Mouse (Mus musculus): ENCODE measurements around the gene Asic1. TPM values are rescaled to one million over a fixed set of nuclear protein-coding genes. Genes with fewer than 3 reads are reported as not detected.

The Asic1 gene
- polyA plus RNA-seq, 1 experiment from 2014 or later = 3.9 TPM

DNA sequence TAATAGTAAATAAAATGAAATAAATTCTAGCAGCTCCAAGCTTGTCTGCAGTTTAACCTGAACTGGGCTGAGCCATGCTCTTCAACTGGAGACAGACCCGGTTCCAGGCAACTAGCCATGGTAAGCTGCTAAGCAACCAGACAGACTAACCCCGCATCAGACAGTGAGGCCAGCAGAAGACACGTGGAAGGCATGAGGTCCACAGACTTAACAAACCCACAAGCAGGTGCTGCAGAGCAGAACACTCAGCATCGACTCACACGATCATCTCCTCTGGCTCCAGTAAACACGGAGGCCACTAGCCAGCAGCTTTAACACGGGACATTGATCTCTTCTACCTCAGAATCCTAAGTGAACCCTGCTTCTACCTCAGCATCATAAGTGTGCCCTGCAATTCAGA lies 25.4 kb upstream of the Asic1 start:
- Histone ChIP-seq H3K27me3 (ENCODE audit: control insufficient read depth, insufficient read depth, low read length) (no peaks in the 10 kb centered on the region), H3K36me3 (ENCODE audit: control insufficient read depth, insufficient read depth, low read length) (0 out of 2 replicates have a peak, but pooled peaks cover 2% of the 10 kb centered on the region), H3K9ac (ENCODE audit: low read length) (no peak overlapping the region), H3K4me2 (ENCODE audit: low read depth, low read length, severe bottlenecking) (no peak overlapping the region), H3K9me3 (ENCODE audit: control insufficient read depth, low read length) (no peaks in the 10 kb centered on the region), H3K4me1 (replicated peaks; ENCODE audit: control insufficient read depth, insufficient read depth, low read length) (peaks cover 11% of the 10 kb centered on the region), H3K4me3 (ENCODE audit: low read depth, low read length) (no peak overlapping the region), H3K27ac (ENCODE audit: low read depth, low read length) (no peak overlapping the region)
- ATAC-seq (replicated peaks; ENCODE audit: low FRiP score) (no peak), DNase-seq (ENCODE audit: low spot score) (no peak)
- 80% methylated on average over 7 of the region's 7 CpGs for WGBS

DNA sequence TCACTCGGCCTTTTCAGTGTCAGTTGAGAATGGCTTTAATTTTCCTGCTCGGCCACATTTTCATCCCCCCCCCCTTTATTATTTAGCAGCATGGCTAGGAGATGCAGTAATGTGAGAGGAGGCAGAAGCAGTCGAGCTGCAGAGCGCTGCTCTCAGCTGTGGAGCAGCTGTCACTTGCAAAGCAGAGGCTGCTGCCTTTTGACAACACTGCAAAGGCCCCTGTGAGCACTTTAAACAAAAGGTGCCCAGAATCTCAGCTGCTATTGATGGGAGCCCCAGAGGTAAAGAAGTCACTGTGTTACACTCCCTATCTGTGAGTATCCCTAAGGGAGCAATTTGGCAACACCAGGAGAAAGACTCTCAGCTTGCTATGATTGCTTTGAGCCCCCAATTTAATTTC lies 21.8 kb upstream of the Asic1 start:
- H3K27me3 ChIP-seq (ENCODE audit: control insufficient read depth, insufficient read depth, low read length) = peaks cover under 1% of the 10 kb centered on the region; the same call in 1 of the 2 replicates
- H3K4me3 ChIP-seq (ENCODE audit: low read depth, low read length) = no peak overlapping the region
- peaks cover 18% of the 10 kb centered on the region for H3K4me1 ChIP-seq (replicated peaks; ENCODE audit: control insufficient read depth, insufficient read depth, low read length)
- peak overlapping the region; percentile 62 for H3K27ac ChIP-seq (ENCODE audit: low read depth, low read length)
- ATAC-seq (replicated peaks; ENCODE audit: low FRiP score) = no peak
- no peak overlapping the region for H3K4me2 ChIP-seq (ENCODE audit: low read depth, low read length, severe bottlenecking)
- DNase-seq (ENCODE audit: low spot score) = no peak
- peak overlapping the region; percentile 5; the same call in 1 of the 2 replicates for H3K9ac ChIP-seq (ENCODE audit: low read length)
- no peaks in the 10 kb centered on the region for H3K9me3 ChIP-seq (ENCODE audit: control insufficient read depth, low read length)
- 36% methylated on average over 4 of the region's 4 CpGs for WGBS
- no peaks in the 10 kb centered on the region for H3K36me3 ChIP-seq (ENCODE audit: control insufficient read depth, insufficient read depth, low read length)

DNA sequence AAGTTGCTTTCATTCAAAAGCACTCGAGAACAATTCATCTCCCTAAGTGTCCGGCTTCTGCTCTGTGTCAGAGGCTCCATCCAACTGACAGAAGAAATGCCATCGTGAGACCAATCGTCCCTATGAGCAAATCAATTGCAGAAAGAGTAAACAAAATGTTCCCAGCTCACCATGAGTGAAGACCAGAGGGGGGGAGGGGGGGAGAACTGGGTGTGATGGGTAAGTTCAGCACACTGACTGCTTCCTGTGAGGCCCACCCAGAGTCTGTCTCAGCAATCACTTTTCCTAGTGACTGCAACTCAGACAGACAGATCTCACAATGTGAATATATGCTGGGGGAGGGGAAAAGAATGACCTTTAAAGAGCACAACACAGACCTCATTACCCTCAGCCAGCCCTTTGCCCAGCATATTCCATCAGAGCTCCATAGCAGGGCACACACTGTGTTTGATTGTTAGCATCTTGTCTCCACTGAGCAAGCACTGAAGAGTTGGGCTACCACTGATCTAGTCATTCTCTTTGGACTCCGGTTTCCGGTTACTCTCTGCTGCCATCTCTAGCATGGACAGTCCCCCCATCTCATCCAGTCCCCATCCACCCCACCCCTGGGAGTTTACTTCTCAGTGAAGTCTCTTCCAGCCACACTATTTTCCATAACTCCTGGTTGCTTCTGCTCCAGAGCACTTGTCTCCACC lies 21.0 kb upstream of the Asic1 start:
- H3K4me3 ChIP-seq (ENCODE audit: low read depth, low read length) = peak overlapping the region; percentile 89
- peaks cover 25% of the 10 kb centered on the region for H3K4me1 ChIP-seq (replicated peaks; ENCODE audit: control insufficient read depth, insufficient read depth, low read length)
- peak overlapping the region; percentile 73 for H3K4me2 ChIP-seq (ENCODE audit: low read depth, low read length, severe bottlenecking)
- no peaks in the 10 kb centered on the region for H3K36me3 ChIP-seq (ENCODE audit: control insufficient read depth, insufficient read depth, low read length)
- H3K27me3 ChIP-seq (ENCODE audit: control insufficient read depth, insufficient read depth, low read length) = peaks cover 9% of the 10 kb centered on the region
- DNase-seq (ENCODE audit: low spot score) (no peak), ATAC-seq (replicated peaks; ENCODE audit: low FRiP score) (no peak)
- peak overlapping the region; percentile 41; the same call in 1 of the 2 replicates for H3K9ac ChIP-seq (ENCODE audit: low read length)
- no peaks in the 10 kb centered on the region for H3K9me3 ChIP-seq (ENCODE audit: control insufficient read depth, low read length)
- WGBS = 50% methylated on average over 6 of the region's 6 CpGs
- H3K27ac ChIP-seq (ENCODE audit: low read depth, low read length) = no peak overlapping the region

DNA sequence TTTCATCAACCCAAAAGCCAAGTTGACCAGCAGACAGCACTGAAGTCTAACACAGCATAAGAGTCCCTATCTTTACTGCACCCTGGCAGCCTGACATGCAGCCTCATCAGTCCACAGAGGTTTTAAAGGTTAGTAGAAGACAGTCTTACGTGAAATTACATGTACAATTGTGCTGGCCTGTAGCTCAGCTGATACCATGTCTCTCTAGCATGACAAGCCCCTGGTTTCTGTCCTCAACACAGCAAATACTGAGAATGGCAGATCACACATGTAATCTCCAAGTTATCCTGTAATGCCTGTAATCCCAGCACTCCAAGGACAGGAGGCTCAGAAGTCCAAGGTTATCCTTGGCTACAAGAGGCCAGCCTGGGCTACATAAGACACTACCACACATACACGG lies 19.9 kb upstream of the Asic1 start:
- ATAC-seq (replicated peaks; ENCODE audit: low FRiP score) (no peak), DNase-seq (ENCODE audit: low spot score) (no peak)
- H3K4me1 ChIP-seq (replicated peaks; ENCODE audit: control insufficient read depth, insufficient read depth, low read length) = peaks cover 24% of the 10 kb centered on the region
- 65% methylated on average over 2 of the region's 2 CpGs for WGBS
- H3K9me3 ChIP-seq (ENCODE audit: control insufficient read depth, low read length) = no peaks in the 10 kb centered on the region
- no peak overlapping the region for H3K27ac ChIP-seq (ENCODE audit: low read depth, low read length)
- H3K36me3 ChIP-seq (ENCODE audit: control insufficient read depth, insufficient read depth, low read length) = no peaks in the 10 kb centered on the region
- peaks cover 19% of the 10 kb centered on the region for H3K27me3 ChIP-seq (ENCODE audit: control insufficient read depth, insufficient read depth, low read length)
- peak overlapping the region; percentile 89 for H3K4me3 ChIP-seq (ENCODE audit: low read depth, low read length)
- H3K9ac ChIP-seq (ENCODE audit: low read length) = peak overlapping the region; percentile 92
- H3K4me2 ChIP-seq (ENCODE audit: low read depth, low read length, severe bottlenecking) = peak overlapping the region; percentile 73

DNA sequence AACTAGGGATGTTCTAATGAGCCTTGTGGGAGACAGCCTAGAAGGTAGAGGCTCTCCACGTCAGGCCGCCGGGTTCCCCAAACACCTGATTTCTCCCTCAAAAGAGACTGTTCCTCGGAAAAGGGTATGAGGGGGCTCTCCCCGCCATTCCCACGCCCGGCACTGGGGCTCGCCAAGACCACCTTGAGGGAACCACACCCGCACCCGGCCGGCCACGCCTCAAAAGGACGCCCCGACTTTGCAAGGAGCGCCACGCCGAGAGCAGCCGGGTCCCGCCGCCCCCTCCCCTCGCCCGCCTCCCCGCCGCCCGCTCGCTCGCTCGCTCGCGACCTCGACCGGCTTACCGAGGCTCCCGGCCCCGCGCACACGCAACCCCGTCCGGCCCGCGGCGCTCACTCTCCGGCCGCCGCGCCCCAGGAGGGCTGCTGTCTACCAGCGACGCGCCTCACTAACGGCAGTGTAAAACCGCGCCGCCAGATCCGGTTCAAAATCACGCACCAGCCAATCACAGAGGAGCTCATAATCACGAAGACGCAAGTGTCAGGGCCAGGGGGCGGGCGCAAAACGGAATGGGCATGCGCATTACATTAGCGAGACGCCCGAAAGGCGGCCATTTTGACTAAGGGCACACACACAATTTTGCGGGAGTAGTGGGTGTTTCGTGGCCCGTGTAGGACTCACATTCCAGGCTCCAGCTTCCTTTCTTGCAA lies 18.9 kb upstream of the Asic1 start, which contains the start of gene Racgap1:
Racgap1 (minus strand) TSS at position 494 of the 710 bp plus-strand sequence.
- peaks cover 22% of the 10 kb centered on the region for H3K27me3 ChIP-seq (ENCODE audit: control insufficient read depth, insufficient read depth, low read length)
- H3K9ac ChIP-seq (ENCODE audit: low read length) = peak within 1 kb of the TSS; percentile 92
- peaks cover 24% of the 10 kb centered on the region for H3K4me1 ChIP-seq (replicated peaks; ENCODE audit: control insufficient read depth, insufficient read depth, low read length)
- under 1% methylated on average over 66 of the region's 68 CpGs for WGBS
- peak within 1 kb of the TSS; percentile 21; the same call in 1 of the 2 replicates for H3K27ac ChIP-seq (ENCODE audit: low read depth, low read length)
- H3K36me3 ChIP-seq (ENCODE audit: control insufficient read depth, insufficient read depth, low read length) = no peaks in the 10 kb centered on the region
- peak within 1 kb of the TSS; percentile 89 for H3K4me3 ChIP-seq (ENCODE audit: low read depth, low read length)
- H3K9me3 ChIP-seq (ENCODE audit: control insufficient read depth, low read length) = no peaks in the 10 kb centered on the region
- H3K4me2 ChIP-seq (ENCODE audit: low read depth, low read length, severe bottlenecking) = peak within 1 kb of the TSS; percentile 73
- DNase-seq (ENCODE audit: low spot score) = peak; percentile 98
- ATAC-seq (replicated peaks; ENCODE audit: low FRiP score) = peak; percentile 94

DNA sequence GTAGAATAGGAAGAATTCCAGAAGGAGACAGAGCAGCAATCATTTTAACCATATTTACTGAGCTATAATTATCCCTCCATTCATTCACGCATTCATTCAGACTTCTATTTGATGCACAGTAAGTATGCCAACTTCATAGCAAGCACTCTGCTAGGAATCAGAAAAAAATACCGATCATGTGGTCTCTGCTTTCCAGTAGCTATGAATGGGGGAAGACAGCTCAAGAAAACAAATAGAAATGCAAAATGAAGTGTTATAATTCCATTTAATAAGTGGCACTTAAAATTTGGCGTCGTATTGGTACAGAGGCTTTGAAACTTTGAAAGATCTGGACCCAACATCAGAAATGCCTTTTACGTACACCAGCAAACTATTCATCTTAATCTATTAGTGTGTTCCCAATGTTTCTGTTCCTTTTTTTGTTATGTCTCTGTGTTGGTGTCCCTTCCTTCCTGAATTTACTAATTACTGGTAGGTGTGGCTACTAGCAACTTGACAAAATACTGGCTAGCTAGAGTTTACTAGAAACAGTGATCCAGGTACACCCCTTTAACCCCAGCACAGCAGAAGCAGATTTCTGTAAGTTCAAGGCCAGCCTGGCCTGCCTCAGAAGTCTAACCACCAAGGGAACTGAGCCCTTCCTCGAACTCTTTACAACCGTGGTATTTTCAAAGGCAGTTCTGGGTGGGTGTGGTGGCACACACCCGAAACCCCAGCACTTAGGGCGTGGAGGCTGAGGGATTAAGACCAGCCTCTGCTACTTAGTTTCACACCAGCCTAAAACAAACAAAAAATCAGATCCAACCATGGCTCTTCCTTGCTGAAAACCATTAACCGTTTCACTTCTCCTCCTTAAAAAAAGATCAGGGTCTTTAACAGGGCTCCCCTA lies 17.9 kb upstream of the Asic1 start:
- H3K9me3 ChIP-seq (ENCODE audit: control insufficient read depth, low read length) = no peaks in the 10 kb centered on the region
- H3K27me3 ChIP-seq (ENCODE audit: control insufficient read depth, insufficient read depth, low read length) = peaks cover 24% of the 10 kb centered on the region
- no peak overlapping the region for H3K27ac ChIP-seq (ENCODE audit: low read depth, low read length)
- peak overlapping the region; percentile 0; the same call in 1 of the 2 replicates for H3K9ac ChIP-seq (ENCODE audit: low read length)
- H3K4me3 ChIP-seq (ENCODE audit: low read depth, low read length) = peak overlapping the region; percentile 89; the same call in 1 of the 2 replicates
- no peak for ATAC-seq (replicated peaks; ENCODE audit: low FRiP score)
- H3K4me1 ChIP-seq (replicated peaks; ENCODE audit: control insufficient read depth, insufficient read depth, low read length) = peaks cover 24% of the 10 kb centered on the region
- WGBS = 75% methylated on average over 10 of the region's 10 CpGs
- no peaks in the 10 kb centered on the region for H3K36me3 ChIP-seq (ENCODE audit: control insufficient read depth, insufficient read depth, low read length)
- DNase-seq (ENCODE audit: low spot score) = no peak
- H3K4me2 ChIP-seq (ENCODE audit: low read depth, low read length, severe bottlenecking) = peak overlapping the region; percentile 73; the same call in 1 of the 2 replicates

DNA sequence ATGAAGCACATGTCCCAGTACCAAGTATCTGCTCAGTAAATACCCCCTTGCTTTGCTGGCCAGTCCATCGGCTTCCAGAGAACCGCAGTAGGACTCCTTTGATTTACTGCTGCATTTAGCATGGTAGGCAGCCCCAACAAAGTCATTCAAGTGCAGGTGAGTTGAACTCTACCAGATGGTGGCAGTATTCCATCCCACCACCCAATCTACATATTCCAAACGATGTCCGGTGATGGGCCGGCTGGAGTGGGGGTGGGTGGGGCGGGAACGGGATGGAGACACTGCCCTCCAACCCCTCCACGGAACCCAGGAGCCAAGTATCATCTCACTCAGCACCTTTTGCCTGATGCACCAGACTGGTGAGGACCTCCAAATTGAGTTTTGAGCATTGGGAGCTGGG lies 16.9 kb upstream of the Asic1 start:
- H3K9me3 ChIP-seq (ENCODE audit: control insufficient read depth, low read length) = no peaks in the 10 kb centered on the region
- H3K27ac ChIP-seq (ENCODE audit: low read depth, low read length) = no peak overlapping the region
- WGBS = 9% methylated on average over 8 of the region's 8 CpGs
- no peak overlapping the region for H3K9ac ChIP-seq (ENCODE audit: low read length)
- ATAC-seq (replicated peaks; ENCODE audit: low FRiP score) (no peak), DNase-seq (ENCODE audit: low spot score) (no peak)
- H3K4me1 ChIP-seq (replicated peaks; ENCODE audit: control insufficient read depth, insufficient read depth, low read length) = peaks cover 24% of the 10 kb centered on the region
- H3K36me3 ChIP-seq (ENCODE audit: control insufficient read depth, insufficient read depth, low read length) = no peaks in the 10 kb centered on the region
- H3K4me2 ChIP-seq (ENCODE audit: low read depth, low read length, severe bottlenecking) = peak overlapping the region; percentile 36; the same call in 1 of the 2 replicates
- H3K4me3 ChIP-seq (ENCODE audit: low read depth, low read length) = peak overlapping the region; percentile 15
- peaks cover 24% of the 10 kb centered on the region for H3K27me3 ChIP-seq (ENCODE audit: control insufficient read depth, insufficient read depth, low read length)

DNA sequence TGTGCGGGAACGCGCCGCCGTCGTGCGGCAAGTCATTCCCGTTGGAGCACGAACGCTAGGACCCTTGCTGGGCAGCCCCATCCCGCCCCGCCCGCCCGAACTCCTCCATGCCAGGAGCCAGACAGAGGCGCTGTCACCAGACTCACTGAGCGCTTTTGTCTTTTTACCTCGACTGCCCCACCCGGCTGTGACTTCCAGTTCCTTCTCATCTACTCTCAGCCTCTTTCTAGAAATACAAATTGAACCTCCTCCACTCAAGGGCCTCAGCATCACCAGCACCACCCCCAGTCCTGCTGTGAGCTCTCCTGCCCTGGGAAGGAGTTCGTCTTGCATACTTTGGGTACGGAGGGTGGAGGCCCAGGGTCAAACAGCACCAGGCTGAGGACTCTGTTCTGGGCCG lies 16.3 kb upstream of the Asic1 start:
- H3K27ac ChIP-seq (ENCODE audit: low read depth, low read length) = no peak overlapping the region
- peak overlapping the region; percentile 36 for H3K4me2 ChIP-seq (ENCODE audit: low read depth, low read length, severe bottlenecking)
- H3K36me3 ChIP-seq (ENCODE audit: control insufficient read depth, insufficient read depth, low read length) = no peaks in the 10 kb centered on the region
- no peaks in the 10 kb centered on the region for H3K9me3 ChIP-seq (ENCODE audit: control insufficient read depth, low read length)
- peaks cover 20% of the 10 kb centered on the region for H3K4me1 ChIP-seq (replicated peaks; ENCODE audit: control insufficient read depth, insufficient read depth, low read length)
- ATAC-seq (replicated peaks; ENCODE audit: low FRiP score) = no peak
- DNase-seq (ENCODE audit: low spot score) = peak; percentile 53
- WGBS = 3% methylated on average over 21 of the region's 21 CpGs
- H3K4me3 ChIP-seq (ENCODE audit: low read depth, low read length) = peak overlapping the region; percentile 15
- H3K9ac ChIP-seq (ENCODE audit: low read length) = peak overlapping the region; percentile 20; the same call in 1 of the 2 replicates
- H3K27me3 ChIP-seq (ENCODE audit: control insufficient read depth, insufficient read depth, low read length) = peaks cover 24% of the 10 kb centered on the region

Measured in forebrain, embryonic 11.5 days (tissue).